Mouse (Mus musculus): ENCODE data around the gene Lrrc58.

- no peak for TF ChIP-seq CTCF (IDR thresholded peaks at IDR 0.05; ENCODE audit: low read depth)
- TF ChIP-seq EP300 (IDR thresholded peaks at IDR 0.05; ENCODE audit: low read depth) = no peak
These were observed 10.7 kb upstream of the Lrrc58 start for GRCm38 (mm10) chr16:37857495-37857894.

Measured in liver, embryonic 14.5 days (tissue).